Mouse (Mus musculus): ENCODE measurements around the gene Myof. TPM values are rescaled to one million over a fixed set of nuclear protein-coding genes. Genes with fewer than 3 reads are reported as not detected.

Gene Myof
- polyA plus RNA-seq, 1 experiment: not detected

- TF ChIP-seq POLR2A (IDR thresholded peaks at IDR 0.05; ENCODE audit: insufficient read depth, low read depth, low read length) (no peak), CTCF (IDR thresholded peaks at IDR 0.05; ENCODE audit: insufficient read depth, low read depth, low read length) (no peak)
- H3K27ac ChIP-seq (ENCODE audit: insufficient read depth, low read depth, low read length): peak overlapping the region; percentile 74
- WGBS: 21% methylated on average over 17 of the region's 17 CpGs
Observed at GRCm38 (mm10) chr19:37907451-37908320, 135.7 kb downstream of the Myof start.

GRCm38 (mm10) chr19:37906916-37907315 is 136.5 kb downstream of the Myof start:
- TF ChIP-seq CTCF (IDR thresholded peaks at IDR 0.05; ENCODE audit: insufficient read depth, low read depth, low read length): no peak
- 65% methylated on average over 3 of the region's 3 CpGs for WGBS

More at GRCm38 (mm10) chr19:37907451-37908320, 135.7 kb downstream of the Myof start:
- H3K4me1 ChIP-seq (ENCODE audit: control insufficient read depth, insufficient read depth, low read length): peaks cover 14% of the 10 kb centered on the region
- H3K4me3 ChIP-seq (ENCODE audit: insufficient read depth, low read depth, low read length): no peak overlapping the region

GRCm38 (mm10) chr19:37896081-37896480 is 147.3 kb downstream of the Myof start:
- 32% methylated on average over 7 of the region's 7 CpGs for WGBS
- TF ChIP-seq POLR2A (IDR thresholded peaks at IDR 0.05; ENCODE audit: insufficient read depth, low read depth, low read length) (no peak), CTCF (IDR thresholded peaks at IDR 0.05; ENCODE audit: insufficient read depth, low read depth, low read length) (no peak)
- H3K27ac ChIP-seq (ENCODE audit: insufficient read depth, low read depth, low read length): no peak overlapping the region
- no peak overlapping the region for H3K4me3 ChIP-seq (ENCODE audit: insufficient read depth, low read depth, low read length)
- no peaks in the 10 kb centered on the region for H3K4me1 ChIP-seq (ENCODE audit: control insufficient read depth, insufficient read depth, low read length)

More at GRCm38 (mm10) chr19:37906916-37907315, 136.5 kb downstream of the Myof start:
- Histone ChIP-seq H3K27ac (ENCODE audit: insufficient read depth, low read depth, low read length) (peak overlapping the region; percentile 74), H3K4me3 (ENCODE audit: insufficient read depth, low read depth, low read length) (no peak overlapping the region), H3K4me1 (ENCODE audit: control insufficient read depth, insufficient read depth, low read length) (peaks cover 14% of the 10 kb centered on the region)

GRCm38 (mm10) chr19:37891006-37891405 is 152.4 kb downstream of the Myof start:
- Histone ChIP-seq H3K27ac (ENCODE audit: insufficient read depth, low read depth, low read length) (no peak overlapping the region), H3K4me3 (ENCODE audit: insufficient read depth, low read depth, low read length) (no peak overlapping the region), H3K4me1 (ENCODE audit: control insufficient read depth, insufficient read depth, low read length) (no peaks in the 10 kb centered on the region; the same call in 1 of the 2 replicates)
- 88% methylated on average over 2 of the region's 2 CpGs for WGBS
- TF ChIP-seq CTCF (IDR thresholded peaks at IDR 0.05; ENCODE audit: insufficient read depth, low read depth, low read length): no peak

- H3K4me3 ChIP-seq (ENCODE audit: insufficient read depth, low read depth, low read length): peak overlapping the region; percentile 16; the same call in 1 of the 2 replicates
- H3K27ac ChIP-seq (ENCODE audit: insufficient read depth, low read depth, low read length): no peak overlapping the region
- H3K4me1 ChIP-seq (ENCODE audit: control insufficient read depth, insufficient read depth, low read length): no peaks in the 10 kb centered on the region; the same call in 1 of the 2 replicates
- TF ChIP-seq CTCF (IDR thresholded peaks at IDR 0.05; ENCODE audit: insufficient read depth, low read depth, low read length) (no peak), POLR2A (IDR thresholded peaks at IDR 0.05; ENCODE audit: insufficient read depth, low read depth, low read length) (no peak)
- 9% methylated on average over 15 of the region's 15 CpGs for WGBS
Observed at GRCm38 (mm10) chr19:37886355-37887120, 156.8 kb downstream of the Myof start.

GRCm38 (mm10) chr19:37881431-37882081 is 161.8 kb downstream of the Myof start:
- Histone ChIP-seq H3K4me1 (ENCODE audit: control insufficient read depth, insufficient read depth, low read length) (no peaks in the 10 kb centered on the region; the same call in 1 of the 2 replicates), H3K27ac (ENCODE audit: insufficient read depth, low read depth, low read length) (no peak overlapping the region), H3K4me3 (ENCODE audit: insufficient read depth, low read depth, low read length) (no peak overlapping the region)
- TF ChIP-seq POLR2A (IDR thresholded peaks at IDR 0.05; ENCODE audit: insufficient read depth, low read depth, low read length) (no peak), CTCF (IDR thresholded peaks at IDR 0.05; ENCODE audit: insufficient read depth, low read depth, low read length) (no peak)
- 29% methylated on average over 9 of the region's 9 CpGs for WGBS

- 16% methylated on average over 20 of the region's 20 CpGs for WGBS
- no peak overlapping the region for H3K4me3 ChIP-seq (ENCODE audit: insufficient read depth, low read depth, low read length)
- H3K4me1 ChIP-seq (ENCODE audit: control insufficient read depth, insufficient read depth, low read length): no peaks in the 10 kb centered on the region
- H3K27ac ChIP-seq (ENCODE audit: insufficient read depth, low read depth, low read length): no peak overlapping the region
- TF ChIP-seq CTCF (IDR thresholded peaks at IDR 0.05; ENCODE audit: insufficient read depth, low read depth, low read length) (no peak), POLR2A (IDR thresholded peaks at IDR 0.05; ENCODE audit: insufficient read depth, low read depth, low read length) (no peak)
Observed at GRCm38 (mm10) chr19:37877511-37878167, 165.7 kb downstream of the Myof start.

- H3K27ac ChIP-seq (ENCODE audit: insufficient read depth, low read depth, low read length): no peak overlapping the region
- no peak for TF ChIP-seq CTCF (IDR thresholded peaks at IDR 0.05; ENCODE audit: insufficient read depth, low read depth, low read length)
- no peak for TF ChIP-seq POLR2A (IDR thresholded peaks at IDR 0.05; ENCODE audit: insufficient read depth, low read depth, low read length)
- 71% methylated on average over 6 of the region's 6 CpGs for WGBS
- H3K4me1 ChIP-seq (ENCODE audit: control insufficient read depth, insufficient read depth, low read length): no peaks in the 10 kb centered on the region
- H3K4me3 ChIP-seq (ENCODE audit: insufficient read depth, low read depth, low read length): no peak overlapping the region
Observed at GRCm38 (mm10) chr19:37876605-37877245, 166.7 kb downstream of the Myof start.
